Mouse (Mus musculus) limb, embryonic 15.5 days (tissue): ENCODE measurements around the gene Bad. TPM values are rescaled to one million over a fixed set of nuclear protein-coding genes. Genes with fewer than 3 reads are reported as not detected.
A peak's percentile ranks its signal among the peaks of the same experiment; 100 is the strongest.

Experiments
- ATAC-seq: fragments of 200-750 bp; cut with Nextera tagmentation; 2 replicates; pipeline ENCODE4 v1.8.0; 2017; ENCODE audit warnings: low read depth, moderate TSS enrichment; ENCODE audit not compliant: insufficient number of reproducible peaks, low FRiP score, low TSS enrichment
- H3K27ac ChIP-seq: fragments of 300-500 bp; sonication (generic); 2 replicates; pipeline ENCODE4 v1.5.1; 2015; ENCODE audit warnings: moderate library complexity, mild to moderate bottlenecking, inconsistent platforms
- H3K27me3 ChIP-seq: fragments of 300-500 bp; sonication (generic); 2 replicates; pipeline ENCODE4 v1.6.1; 2015; ENCODE audit warnings: inconsistent platforms
- H3K36me3 ChIP-seq: fragments of 300-500 bp; sonication (generic); 2 replicates; pipeline ENCODE4 v1.6.1; 2015; ENCODE audit warnings: inconsistent platforms
- H3K4me1 ChIP-seq: fragments of 300-500 bp; sonication (generic); 2 replicates; pipeline ENCODE4 v1.6.1; 2015; ENCODE audit warnings: inconsistent platforms
- H3K4me2 ChIP-seq: fragments of 300-500 bp; sonication (generic); 2 replicates; pipeline ENCODE4 v1.6.1; 2015; ENCODE audit warnings: mild to moderate bottlenecking, inconsistent platforms
- H3K4me3 ChIP-seq: fragments of 300-500 bp; sonication (generic); 2 replicates; pipeline ENCODE4 v1.5.1; 2015; ENCODE audit warnings: mild to moderate bottlenecking, inconsistent platforms
- H3K9ac ChIP-seq: fragments of 300-500 bp; sonication (generic); 2 replicates; pipeline ENCODE4 v1.6.1; 2015; ENCODE audit warnings: inconsistent platforms
- H3K9me3 ChIP-seq: fragments of 300-500 bp; sonication (generic); 2 replicates; pipeline ENCODE4 v1.6.1; 2016; ENCODE audit warnings: inconsistent platforms
- WGBS: fragments of 180-500 bp; shearing (Covaris S2); methylation state at CpG from one replicate; pipeline ENCODE4 v1.1.7; 2015; 5-methylcytosine and 5-hydroxymethylcytosine counted together
- polyA plus RNA-seq: library from polyadenylated mRNA; unstranded; fragments of >200 nt; fragmentation: Nextera tagmentation; extraction: Ambion mirVana; gene quantifications from 2 replicates; pipeline ENCODE4 v1.2.1, GENCODE M21; 2015

Bad gene
- polyA plus RNA-seq, 1 experiment from 2014 or later: 92.3 TPM

GRCm38 (mm10) chr19:6975537-6976521 is 34.2 kb downstream of the Bad start, which contains the start of gene Plcb3:
Gene Plcb3 (minus strand): TSS chr19:6976470.
- Histone ChIP-seq H3K4me1 (peaks cover 56% of the 10 kb centered on the region), H3K9me3 (no peaks in the 10 kb centered on the region), H3K36me3 (peaks cover 14% of the 10 kb centered on the region), H3K27ac (peak within 1 kb of the TSS; percentile 89), H3K4me2 (peak within 1 kb of the TSS; percentile 82), H3K9ac (peak within 1 kb of the TSS; percentile 67), H3K27me3 (no peaks in the 10 kb centered on the region), H3K4me3 (peak within 1 kb of the TSS; percentile 68)
- under 1% methylated on average over 16 of the region's 16 CpGs for WGBS
- no peak for ATAC-seq

GRCm38 (mm10) chr19:6977759-6978638 is 36.3 kb downstream of the Bad start:
- Histone ChIP-seq H3K9ac (no peak overlapping the region), H3K4me1 (peaks cover 54% of the 10 kb centered on the region), H3K4me2 (peak overlapping the region; percentile 68; the same call in 1 of the 2 replicates), H3K4me3 (peak overlapping the region; percentile 85; the same call in 1 of the 2 replicates), H3K9me3 (no peaks in the 10 kb centered on the region), H3K27ac (0 out of 2 replicates have a peak overlapping the region, but pooled peaks have one; percentile 2), H3K27me3 (no peaks in the 10 kb centered on the region), H3K36me3 (peaks cover 27% of the 10 kb centered on the region)
- no peak for ATAC-seq
- 81% methylated on average over 13 of the region's 13 CpGs for WGBS

- no peaks in the 10 kb centered on the region for H3K9me3 ChIP-seq
- peaks cover 54% of the 10 kb centered on the region for H3K4me1 ChIP-seq
- no peak overlapping the region for H3K9ac ChIP-seq
- H3K36me3 ChIP-seq: peaks cover 31% of the 10 kb centered on the region
- ATAC-seq: no peak
- peak overlapping the region; percentile 68 for H3K4me2 ChIP-seq
- WGBS: 40% methylated on average over 3 of the region's 3 CpGs
- no peaks in the 10 kb centered on the region for H3K27me3 ChIP-seq
- H3K27ac ChIP-seq: peak overlapping the region; percentile 83
- peak overlapping the region; percentile 85 for H3K4me3 ChIP-seq
Measured at GRCm38 (mm10) chr19:6978639-6978974, 36.9 kb downstream of the Bad start.

GRCm38 (mm10) chr19:6979001-6979479 is 37.4 kb downstream of the Bad start:
- H3K9me3 ChIP-seq: no peaks in the 10 kb centered on the region
- H3K9ac ChIP-seq: peak overlapping the region; percentile 37
- peak overlapping the region; percentile 85 for H3K4me3 ChIP-seq
- H3K36me3 ChIP-seq: peaks cover 35% of the 10 kb centered on the region
- H3K4me1 ChIP-seq: peaks cover 49% of the 10 kb centered on the region
- no peak for ATAC-seq
- H3K27me3 ChIP-seq: no peaks in the 10 kb centered on the region
- H3K4me2 ChIP-seq: peak overlapping the region; percentile 68
- peak overlapping the region; percentile 83 for H3K27ac ChIP-seq
- 15% methylated on average over 11 of the region's 11 CpGs for WGBS

- H3K9me3 ChIP-seq: no peaks in the 10 kb centered on the region
- peaks cover 48% of the 10 kb centered on the region for H3K4me1 ChIP-seq
- H3K27me3 ChIP-seq: no peaks in the 10 kb centered on the region
- peak; percentile 91 for ATAC-seq
- peak overlapping the region; percentile 85 for H3K4me3 ChIP-seq
- H3K4me2 ChIP-seq: peak overlapping the region; percentile 68
- WGBS: 1% methylated on average over 58 of the region's 59 CpGs
- H3K27ac ChIP-seq: peak overlapping the region; percentile 95
- H3K9ac ChIP-seq: peak overlapping the region; percentile 75
- H3K36me3 ChIP-seq: peaks cover 39% of the 10 kb centered on the region
Measured at GRCm38 (mm10) chr19:6979486-6980380, 38.1 kb downstream of the Bad start.

- no peaks in the 10 kb centered on the region for H3K27me3 ChIP-seq
- peaks cover 48% of the 10 kb centered on the region for H3K4me1 ChIP-seq
- WGBS: under 1% methylated on average over 38 of the region's 38 CpGs
- peak within 1 kb of the TSS; percentile 85 for H3K4me3 ChIP-seq
- peak within 1 kb of the TSS; percentile 95 for H3K27ac ChIP-seq
- peak within 1 kb of the TSS; percentile 68 for H3K4me2 ChIP-seq
- H3K9ac ChIP-seq: peak within 1 kb of the TSS; percentile 75
- peaks cover 47% of the 10 kb centered on the region for H3K36me3 ChIP-seq
- no peaks in the 10 kb centered on the region for H3K9me3 ChIP-seq
- peak; percentile 90 for ATAC-seq
Measured at GRCm38 (mm10) chr19:6980381-6981093, 38.9 kb downstream of the Bad start, which contains the start of gene Fkbp2. Gene Fkbp2 (minus strand): TSS chr19:6980501.

GRCm38 (mm10) chr19:6981465-6981864 is 39.8 kb downstream of the Bad start:
- no peak for ATAC-seq
- no peak overlapping the region for H3K9ac ChIP-seq
- peaks cover 50% of the 10 kb centered on the region for H3K36me3 ChIP-seq
- peak overlapping the region; percentile 68; the same call in 1 of the 2 replicates for H3K4me2 ChIP-seq
- H3K4me1 ChIP-seq: peaks cover 46% of the 10 kb centered on the region
- H3K27me3 ChIP-seq: no peaks in the 10 kb centered on the region
- no peak overlapping the region for H3K4me3 ChIP-seq
- H3K27ac ChIP-seq: no peak overlapping the region
- WGBS: 92% methylated on average over 4 of the region's 4 CpGs
- H3K9me3 ChIP-seq: no peaks in the 10 kb centered on the region

- H3K27me3 ChIP-seq: no peaks in the 10 kb centered on the region
- peaks cover 41% of the 10 kb centered on the region for H3K4me1 ChIP-seq
- no peak overlapping the region for H3K27ac ChIP-seq
- H3K9me3 ChIP-seq: no peaks in the 10 kb centered on the region
- ATAC-seq: no peak
- no peak overlapping the region for H3K9ac ChIP-seq
- H3K36me3 ChIP-seq: peaks cover 36% of the 10 kb centered on the region
- no peak overlapping the region for H3K4me2 ChIP-seq
- no peak overlapping the region for H3K4me3 ChIP-seq
- WGBS: 95% methylated on average over 5 of the region's 5 CpGs
Measured at GRCm38 (mm10) chr19:6983621-6984020, 42.0 kb downstream of the Bad start.

- Histone ChIP-seq H3K4me2 (no peak overlapping the region), H3K4me1 (peaks cover 30% of the 10 kb centered on the region), H3K27me3 (no peaks in the 10 kb centered on the region), H3K4me3 (no peak overlapping the region), H3K27ac (no peak overlapping the region), H3K9me3 (no peaks in the 10 kb centered on the region), H3K9ac (no peak overlapping the region), H3K36me3 (peaks cover 36% of the 10 kb centered on the region)
- 85% methylated on average over 19 of the region's 19 CpGs for WGBS
- ATAC-seq: no peak
Measured at GRCm38 (mm10) chr19:6985300-6985699, 43.6 kb downstream of the Bad start.

- peak overlapping the region; percentile 93; the same call in 1 of the 2 replicates for H3K9ac ChIP-seq
- H3K27ac ChIP-seq: peak overlapping the region; percentile 90; the same call in 1 of the 2 replicates
Measured at GRCm38 (mm10) chr19:6985951-6986708, 44.5 kb downstream of the Bad start.

More at GRCm38 (mm10) chr19:6985951-6986708, 44.5 kb downstream of the Bad start:
- peak overlapping the region; percentile 83 for H3K4me2 ChIP-seq
- WGBS: 76% methylated on average over 10 of the region's 10 CpGs
- H3K9me3 ChIP-seq: no peaks in the 10 kb centered on the region
- peak overlapping the region; percentile 91 for H3K4me3 ChIP-seq
- ATAC-seq: no peak
- H3K27me3 ChIP-seq: no peaks in the 10 kb centered on the region
- H3K4me1 ChIP-seq: peaks cover 26% of the 10 kb centered on the region
- peaks cover 36% of the 10 kb centered on the region for H3K36me3 ChIP-seq
